Mouse (Mus musculus): Measurements from ENCODE around the gene Vegfc. TPM values are rescaled to one million over a fixed set of nuclear protein-coding genes. Genes with fewer than 3 reads are reported as not detected.

Vegfc gene
- polyA plus RNA-seq (2015; fragmentation: Illumina TruSeq; extraction: RNeasy Lipid Tissue Mini Kit (QIAGEN cat#74804); ENCODE audit: insufficient read depth, low replicate concordance) = 7.8 TPM

DNA sequence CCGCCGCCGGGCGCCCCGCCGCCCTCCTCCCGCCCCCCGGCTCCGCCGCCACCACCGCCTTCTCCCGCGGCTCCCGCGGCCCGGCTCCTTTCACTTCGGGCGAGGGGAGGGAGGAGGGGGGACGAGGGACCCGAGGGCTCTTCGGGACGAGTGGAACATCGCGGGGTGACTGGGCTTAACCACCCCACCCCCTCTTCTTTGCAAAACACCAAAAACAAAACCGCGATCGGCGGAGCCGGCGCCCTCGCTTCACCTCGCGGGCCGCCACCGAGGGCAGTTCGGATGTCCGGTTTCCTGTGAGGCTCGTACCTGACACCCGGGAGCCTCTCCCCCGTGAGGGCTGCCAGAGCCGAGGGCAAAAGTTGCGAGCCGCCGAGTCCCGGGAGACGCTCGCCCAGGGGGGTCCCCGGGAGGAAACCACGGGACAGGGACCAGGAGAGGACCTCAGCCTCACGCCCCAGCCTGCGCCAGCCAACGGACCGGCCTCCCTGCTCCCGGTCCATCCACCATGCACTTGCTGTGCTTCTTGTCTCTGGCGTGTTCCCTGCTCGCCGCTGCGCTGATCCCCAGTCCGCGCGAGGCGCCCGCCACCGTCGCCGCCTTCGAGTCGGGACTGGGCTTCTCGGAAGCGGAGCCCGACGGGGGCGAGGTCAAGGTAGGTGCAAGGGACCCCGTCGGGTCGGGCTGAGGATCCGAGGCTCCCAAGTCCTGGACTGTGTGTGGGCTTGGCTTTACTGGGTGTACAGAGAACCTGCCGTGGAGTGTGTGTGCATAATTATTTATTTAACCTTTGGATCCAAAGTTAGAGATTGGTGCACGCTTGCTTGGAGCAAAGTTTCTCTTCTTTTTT, at the start of gene Vegfc:
Vegfc (plus strand) TSS at position 336 of the 850 bp plus-strand sequence.

